Mouse (Mus musculus): Measurements from ENCODE around the gene Dnajc16. TPM values are rescaled to one million over a fixed set of nuclear protein-coding genes. Genes with fewer than 3 reads are reported as not detected.

The Dnajc16 gene
- polyA plus RNA-seq, 1 experiment: 12.0 TPM

- DNase-seq: peak; percentile 86
- 1% methylated on average over 102 of the region's 105 CpGs for WGBS
Observed at GRCm38 (mm10) chr4:141722731-141723672, 67.7 kb downstream of the Dnajc16 start, which contains the start of gene Ddi2. TSS of gene Ddi2 (minus strand) at chr4:141723419.

DNA sequence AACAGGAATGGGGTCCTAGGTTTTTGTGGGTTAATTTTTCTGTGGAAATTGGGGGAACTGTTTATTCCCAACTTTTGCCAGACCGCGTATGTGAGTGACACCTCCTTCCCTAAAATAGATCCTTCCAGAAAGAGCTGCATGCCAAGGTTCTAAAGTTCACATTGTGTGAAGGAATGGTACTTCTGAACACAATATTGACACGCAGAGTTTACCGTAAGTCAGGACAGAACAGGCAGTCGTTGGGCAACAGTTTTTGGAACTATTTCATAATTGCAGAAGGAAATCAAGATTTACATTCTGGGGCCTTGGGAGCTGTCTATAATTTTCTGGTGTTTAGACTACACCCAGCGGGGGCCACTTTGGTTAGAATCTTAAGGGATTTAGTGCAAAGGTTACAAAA lies 68.8 kb downstream of the Dnajc16 start:
- peaks cover 33% of the 10 kb centered on the region for H3K4me1 ChIP-seq (ENCODE audit: control insufficient read depth, insufficient read depth, low read length)
- 5% methylated on average over 6 of the region's 6 CpGs for WGBS
- TF ChIP-seq CTCF (IDR thresholded peaks at IDR 0.05; ENCODE audit: insufficient read depth, low read length) (no peak), POLR2A (IDR thresholded peaks at IDR 0.05; ENCODE audit: borderline replicate concordance, extremely low read depth, low read depth, low read length) (no peak)
- no peak for DNase-seq
- peak overlapping the region; percentile 72 for H3K4me3 ChIP-seq (replicated peaks; ENCODE audit: extremely low read depth, low read depth, low read length)

More at GRCm38 (mm10) chr4:141722731-141723672, 67.7 kb downstream of the Dnajc16 start, which contains the start of gene Ddi2:
- TF ChIP-seq POLR2A (IDR thresholded peaks at IDR 0.05; ENCODE audit: borderline replicate concordance, extremely low read depth, low read depth, low read length) (peak; percentile 57; the same call in 1 of the 2 replicates), CTCF (IDR thresholded peaks at IDR 0.05; ENCODE audit: insufficient read depth, low read length) (no peak)
- H3K4me1 ChIP-seq (ENCODE audit: control insufficient read depth, insufficient read depth, low read length): peaks cover 30% of the 10 kb centered on the region
- peak within 1 kb of the TSS; percentile 75 for H3K4me3 ChIP-seq (replicated peaks; ENCODE audit: extremely low read depth, low read depth, low read length)

DNA sequence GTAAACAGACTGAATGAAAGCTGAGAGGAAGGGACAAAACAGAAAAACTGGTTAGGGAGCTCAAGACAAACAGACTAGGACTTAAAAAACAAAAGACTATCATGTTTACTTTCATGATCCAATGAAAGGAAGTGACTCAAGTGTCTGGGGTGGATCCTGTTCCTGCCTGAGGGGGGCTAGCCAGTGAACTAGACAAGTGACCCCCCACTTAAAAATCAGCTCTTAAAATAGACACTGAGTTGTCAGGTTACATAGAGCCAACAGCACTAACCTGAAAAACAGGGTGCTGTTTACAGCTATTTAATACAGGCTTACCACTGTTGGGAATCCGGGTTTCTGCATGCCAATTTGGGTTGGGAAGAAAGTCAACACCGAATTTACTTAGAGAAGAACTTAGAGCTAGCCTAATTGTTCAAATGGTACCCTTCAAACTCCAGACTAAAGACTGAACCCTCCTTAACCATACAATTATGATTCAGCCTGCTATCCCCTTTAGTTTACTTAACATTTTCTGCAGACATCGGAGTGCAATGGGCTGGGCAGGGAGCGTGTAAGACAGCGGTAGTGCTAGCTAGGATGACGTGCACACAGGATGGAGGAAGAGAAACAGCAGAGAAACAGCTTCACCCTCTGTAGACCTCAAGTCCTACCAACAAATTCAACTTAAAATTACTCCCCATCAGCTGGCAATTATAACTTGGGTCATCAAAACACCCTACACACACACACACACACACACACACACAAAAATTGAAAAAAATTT lies 69.8 kb downstream of the Dnajc16 start:
- Histone ChIP-seq H3K4me3 (replicated peaks; ENCODE audit: extremely low read depth, low read depth, low read length) (peak overlapping the region; percentile 25), H3K4me1 (ENCODE audit: control insufficient read depth, insufficient read depth, low read length) (peaks cover 35% of the 10 kb centered on the region)
- no peak for TF ChIP-seq CTCF (IDR thresholded peaks at IDR 0.05; ENCODE audit: insufficient read depth, low read length)
- peak; percentile 17; the same call in 1 of the 2 replicates for TF ChIP-seq POLR2A (IDR thresholded peaks at IDR 0.05; ENCODE audit: borderline replicate concordance, extremely low read depth, low read depth, low read length)
- DNase-seq: no peak
- 3% methylated on average over 6 of the region's 6 CpGs for WGBS

DNA sequence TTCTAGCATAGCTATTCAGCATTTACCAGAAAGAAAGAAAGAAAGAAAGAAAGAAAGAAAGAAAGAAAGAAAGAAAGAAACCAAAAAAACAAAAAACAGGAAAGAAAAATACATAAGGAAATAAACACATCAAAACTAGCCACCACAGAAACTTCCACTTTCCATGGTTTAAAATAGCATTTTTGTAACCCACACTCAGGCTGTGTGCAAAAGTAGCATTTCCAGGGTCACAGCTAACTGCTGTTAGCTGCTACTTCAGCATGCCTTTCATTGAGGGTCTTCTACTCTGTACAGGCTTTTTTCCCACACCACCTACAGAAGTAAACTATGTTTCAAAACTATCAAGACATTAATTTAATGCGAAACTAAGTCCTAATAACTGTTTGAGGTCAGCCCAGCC lies 71.4 kb downstream of the Dnajc16 start:
- Histone ChIP-seq H3K4me1 (ENCODE audit: control insufficient read depth, insufficient read depth, low read length) (peaks cover 38% of the 10 kb centered on the region), H3K4me3 (replicated peaks; ENCODE audit: extremely low read depth, low read depth, low read length) (no peak overlapping the region)
- WGBS: 83% methylated on average over 1 of the region's 1 CpGs
- TF ChIP-seq POLR2A (IDR thresholded peaks at IDR 0.05; ENCODE audit: borderline replicate concordance, extremely low read depth, low read depth, low read length) (no peak), CTCF (IDR thresholded peaks at IDR 0.05; ENCODE audit: insufficient read depth, low read length) (no peak)
- DNase-seq: no peak

GRCm38 (mm10) chr4:141717633-141718032 lies 73.1 kb downstream of the Dnajc16 start:
- whole genome bisulfite sequencing: 68% methylated on average over 4 of the region's 4 CpGs
- no peak for DNase-seq

GRCm38 (mm10) chr4:141715027-141715426 lies 75.7 kb downstream of the Dnajc16 start:
- no peak for DNase-seq
- Histone ChIP-seq H3K4me1 (ENCODE audit: control insufficient read depth, insufficient read depth, low read length) (peaks cover 29% of the 10 kb centered on the region), H3K4me3 (replicated peaks; ENCODE audit: extremely low read depth, low read depth, low read length) (no peak overlapping the region)
- WGBS: 33% methylated on average over 2 of the region's 2 CpGs
- TF ChIP-seq POLR2A (IDR thresholded peaks at IDR 0.05; ENCODE audit: borderline replicate concordance, extremely low read depth, low read depth, low read length) (no peak), CTCF (IDR thresholded peaks at IDR 0.05; ENCODE audit: insufficient read depth, low read length) (no peak)

More at GRCm38 (mm10) chr4:141717633-141718032, 73.1 kb downstream of the Dnajc16 start:
- Histone ChIP-seq H3K4me1 (ENCODE audit: control insufficient read depth, insufficient read depth, low read length) (peaks cover 37% of the 10 kb centered on the region), H3K4me3 (replicated peaks; ENCODE audit: extremely low read depth, low read depth, low read length) (no peak overlapping the region)
- no peak for TF ChIP-seq CTCF (IDR thresholded peaks at IDR 0.05; ENCODE audit: insufficient read depth, low read length)
- TF ChIP-seq POLR2A (IDR thresholded peaks at IDR 0.05; ENCODE audit: borderline replicate concordance, extremely low read depth, low read depth, low read length): no peak

- no peak for TF ChIP-seq CTCF (IDR thresholded peaks at IDR 0.05; ENCODE audit: insufficient read depth, low read length)
- TF ChIP-seq POLR2A (IDR thresholded peaks at IDR 0.05; ENCODE audit: borderline replicate concordance, extremely low read depth, low read depth, low read length): no peak
- no peak for DNase-seq
- Histone ChIP-seq H3K4me3 (replicated peaks; ENCODE audit: extremely low read depth, low read depth, low read length) (no peak overlapping the region), H3K4me1 (ENCODE audit: control insufficient read depth, insufficient read depth, low read length) (peaks cover 21% of the 10 kb centered on the region)
- 72% methylated on average over 5 of the region's 5 CpGs for WGBS
Observed at GRCm38 (mm10) chr4:141713598-141714142, 77.1 kb downstream of the Dnajc16 start.

GRCm38 (mm10) chr4:141711250-141711649 lies 79.5 kb downstream of the Dnajc16 start:
- DNase-seq: no peak
- TF ChIP-seq CTCF (IDR thresholded peaks at IDR 0.05; ENCODE audit: insufficient read depth, low read length) (no peak), POLR2A (IDR thresholded peaks at IDR 0.05; ENCODE audit: borderline replicate concordance, extremely low read depth, low read depth, low read length) (no peak)
- WGBS: 93% methylated on average over 1 of the region's 1 CpGs
- Histone ChIP-seq H3K4me1 (ENCODE audit: control insufficient read depth, insufficient read depth, low read length) (peaks cover 18% of the 10 kb centered on the region), H3K4me3 (replicated peaks; ENCODE audit: extremely low read depth, low read depth, low read length) (no peak overlapping the region)

Other genes starting within 250 kb of the Dnajc16 start
- gene Fblim1, start 184.8 kb downstream of the Dnajc16 start, polyA plus RNA-seq (2012; rRNA removed): 36.2 and 45.7 TPM in 2 replicates
- 5.1 and 5.3 TPM in 2 replicates for gene Tmem82, start 172.3 kb downstream of the Dnajc16 start, polyA plus RNA-seq (2012; rRNA removed)
- 2.3 and 3.9 TPM in 2 replicates for gene Slc25a34, start 167.1 kb downstream of the Dnajc16 start, polyA plus RNA-seq (2012; rRNA removed)
- 45.7 and 52.3 TPM in 2 replicates for gene Plekhm2, start 126.0 kb downstream of the Dnajc16 start, polyA plus RNA-seq (2012; rRNA removed)
- gene Rsc1a1, start 105.3 kb downstream of the Dnajc16 start, polyA plus RNA-seq (2012; rRNA removed): 9.0 and 14.1 TPM in 2 replicates
- gene Ddi2, start 67.5 kb downstream of the Dnajc16 start, polyA plus RNA-seq (2012; rRNA removed): 19.7 and 20.2 TPM in 2 replicates
- 0.15 and 0.28 TPM in 2 replicates for gene Agmat, start 44.3 kb downstream of the Dnajc16 start, polyA plus RNA-seq (2012; rRNA removed)
- gene Casp9, start 2.7 kb upstream of the Dnajc16 start, polyA plus RNA-seq (2012; rRNA removed): 17.7 and 19.0 TPM in 2 replicates
- 1.5 and 37.8 TPM in 2 replicates for gene Cela2a, start 35.2 kb upstream of the Dnajc16 start, polyA plus RNA-seq (2012; rRNA removed)
- 4.7 TPM in 1 of 2 replicates, not detected in the other for gene Ctrc, start 55.4 kb upstream of the Dnajc16 start, polyA plus RNA-seq (2012; rRNA removed)
- 95.0 and 116 TPM in 2 replicates for gene Efhd2, start 84.0 kb upstream of the Dnajc16 start, polyA plus RNA-seq (2012; rRNA removed)
- 6.9 and 7.9 TPM in 2 replicates for gene Fhad1, start 224.2 kb upstream of the Dnajc16 start, polyA plus RNA-seq (2012; rRNA removed)

Measured in lung, adult 2 months (tissue).